Mouse (Mus musculus): ENCODE data around the gene Sipa1l1. TPM values are rescaled to one million over a fixed set of nuclear protein-coding genes. Genes with fewer than 3 reads are reported as not detected.
"Not testable (repeated sequence)": the region's sequence is repeated elsewhere in the genome, so short reads cannot be mapped to it uniquely, and the experiment has no call there.

The Sipa1l1 gene
- polyA plus RNA-seq, 1 experiment, result 35.1 TPM

DNA sequence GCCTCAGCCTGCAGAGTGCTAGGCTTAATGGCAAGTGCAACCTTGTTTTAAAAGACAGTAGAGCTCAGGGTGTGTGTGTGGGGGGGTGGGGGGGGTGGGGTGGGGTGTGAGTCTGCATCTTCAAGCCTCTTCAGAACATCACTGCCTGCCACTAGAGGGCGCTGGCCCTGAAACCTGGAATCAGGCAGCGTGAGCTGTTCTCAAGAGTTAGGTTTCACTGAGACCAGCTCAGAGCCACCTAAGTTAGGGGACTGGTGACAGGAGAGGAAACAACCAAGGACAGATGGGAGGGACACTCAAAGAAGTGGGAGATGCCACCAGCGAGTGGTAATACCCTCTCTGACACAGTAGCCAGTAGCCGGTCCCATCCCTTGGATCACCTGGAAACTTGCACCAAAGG lies 320.0 kb downstream of the Sipa1l1 start:
- no peaks in the 10 kb centered on the region for H3K27me3 ChIP-seq (ENCODE audit: control insufficient read depth, insufficient read depth, low read length)
- H3K27ac ChIP-seq (ENCODE audit: insufficient read depth, low read length), result no peak overlapping the region
- H3K4me3 ChIP-seq (replicated peaks; ENCODE audit: insufficient read depth, low read depth, low read length), result no peak overlapping the region
- 63% methylated on average over 4 of the region's 4 CpGs for WGBS
- no peak for DNase-seq
- peaks cover 6% of the 10 kb centered on the region; the same call in 1 of the 2 replicates for H3K4me1 ChIP-seq (ENCODE audit: control insufficient read depth, insufficient read depth, low read length)
- TF ChIP-seq CTCF (IDR thresholded peaks at IDR 0.05; ENCODE audit: borderline replicate concordance, insufficient read depth, low read depth, low read length) (peak; percentile 48; the same call in 1 of the 2 replicates), POLR2A (IDR thresholded peaks at IDR 0.05; ENCODE audit: borderline replicate concordance, insufficient read depth, low read length) (no peak)

DNA sequence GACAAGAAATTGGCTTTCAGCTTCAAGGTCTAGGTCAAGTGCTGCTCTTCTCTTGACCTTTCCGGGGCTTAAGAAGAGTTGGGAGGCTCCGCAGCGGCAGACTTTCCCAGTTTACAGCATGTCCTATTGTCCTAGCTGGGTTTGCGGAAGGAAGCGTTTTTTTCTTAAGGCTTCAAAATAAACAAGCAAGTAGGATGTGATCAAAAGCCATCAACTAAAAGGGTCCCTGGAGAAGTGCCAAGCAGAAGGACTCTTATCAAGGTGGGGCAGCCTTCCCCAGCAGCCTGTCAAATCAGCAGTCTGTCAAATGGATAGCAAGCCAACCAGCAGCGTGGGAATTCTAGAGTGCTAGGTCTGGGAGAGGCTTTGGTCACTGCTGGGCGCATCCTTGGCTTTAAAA lies 320.5 kb downstream of the Sipa1l1 start:
- no peak overlapping the region for H3K4me3 ChIP-seq (replicated peaks; ENCODE audit: insufficient read depth, low read depth, low read length)
- no peaks in the 10 kb centered on the region for H3K27me3 ChIP-seq (ENCODE audit: control insufficient read depth, insufficient read depth, low read length)
- TF ChIP-seq POLR2A (IDR thresholded peaks at IDR 0.05; ENCODE audit: borderline replicate concordance, insufficient read depth, low read length), result no peak
- TF ChIP-seq CTCF (IDR thresholded peaks at IDR 0.05; ENCODE audit: borderline replicate concordance, insufficient read depth, low read depth, low read length), result no peak
- 58% methylated on average over 7 of the region's 7 CpGs for WGBS
- H3K4me1 ChIP-seq (ENCODE audit: control insufficient read depth, insufficient read depth, low read length), result peaks cover 6% of the 10 kb centered on the region; the same call in 1 of the 2 replicates
- no peak for DNase-seq
- no peak overlapping the region for H3K27ac ChIP-seq (ENCODE audit: insufficient read depth, low read length)

DNA sequence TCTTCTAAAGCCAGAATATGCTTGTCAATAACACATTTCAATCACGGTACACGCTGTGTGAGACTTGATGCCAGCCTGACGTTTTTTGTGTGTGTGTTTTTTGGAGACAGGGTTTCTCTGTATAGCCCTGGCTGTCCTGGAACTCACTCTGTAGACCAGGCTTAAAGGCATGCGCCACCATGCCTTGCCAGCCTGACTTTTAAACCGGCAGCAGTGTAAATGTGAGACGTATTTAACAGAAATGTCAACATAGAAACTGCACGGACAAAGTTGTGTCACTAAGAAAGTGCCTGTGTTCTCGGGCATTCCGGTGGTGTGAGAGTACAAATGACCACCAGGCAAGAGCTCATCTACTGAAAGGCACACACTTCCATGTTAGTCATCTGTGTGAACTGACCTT lies 323.3 kb downstream of the Sipa1l1 start:
- Histone ChIP-seq H3K27me3 (ENCODE audit: control insufficient read depth, insufficient read depth, low read length) (no peaks in the 10 kb centered on the region), H3K4me1 (ENCODE audit: control insufficient read depth, insufficient read depth, low read length) (no peaks in the 10 kb centered on the region), H3K4me3 (replicated peaks; ENCODE audit: insufficient read depth, low read depth, low read length) (no peak overlapping the region), H3K27ac (ENCODE audit: insufficient read depth, low read length) (no peak overlapping the region)
- TF ChIP-seq POLR2A (IDR thresholded peaks at IDR 0.05; ENCODE audit: borderline replicate concordance, insufficient read depth, low read length), result no peak
- no peak for DNase-seq
- WGBS, result 82% methylated on average over 9 of the region's 9 CpGs

DNA sequence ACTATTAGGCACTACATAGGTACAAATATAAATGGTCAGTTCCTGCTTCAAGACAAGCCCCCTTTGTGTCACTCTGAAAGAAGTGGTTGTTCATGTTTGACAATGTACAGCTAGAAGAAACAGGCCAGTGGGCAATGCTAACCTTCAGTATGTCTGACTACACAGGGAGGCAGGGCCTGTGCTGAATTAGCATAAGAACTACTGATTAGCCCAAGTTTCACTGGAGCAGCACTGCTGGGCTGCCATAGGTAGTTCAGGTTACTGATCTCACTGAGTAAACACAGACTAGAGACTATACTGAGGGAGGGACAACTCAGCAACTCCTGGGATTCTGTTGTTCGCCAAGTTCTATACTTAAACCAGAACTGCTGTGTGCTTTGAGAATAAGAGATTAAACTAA lies 324.1 kb downstream of the Sipa1l1 start:
- H3K27ac ChIP-seq (ENCODE audit: insufficient read depth, low read length); H3K4me1 ChIP-seq (ENCODE audit: control insufficient read depth, insufficient read depth, low read length); H3K4me3 ChIP-seq (replicated peaks; ENCODE audit: insufficient read depth, low read depth, low read length); H3K27me3 ChIP-seq (ENCODE audit: control insufficient read depth, insufficient read depth, low read length); DNase-seq: not testable (repeated sequence)
- WGBS, result 80% methylated on average over 1 of the region's 1 CpGs

DNA sequence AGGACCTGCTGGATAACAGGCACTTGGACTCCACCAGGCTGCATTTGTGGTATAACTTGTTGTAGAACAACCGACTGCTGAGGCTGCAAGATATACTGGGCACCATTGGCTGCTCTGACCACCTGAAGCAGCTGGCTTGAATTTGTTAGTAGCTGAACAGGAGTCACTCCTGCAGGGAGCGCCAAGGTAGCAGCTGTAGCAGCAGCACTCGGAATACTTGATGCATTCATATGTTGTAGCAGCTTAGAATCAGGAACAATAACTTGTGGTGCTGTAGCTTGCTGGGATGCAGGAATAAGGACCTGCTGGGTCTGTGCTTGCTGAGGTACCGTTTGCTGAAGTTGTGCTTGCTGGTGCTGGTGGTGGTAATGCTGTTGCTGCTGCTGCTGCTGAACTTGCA lies 326.8 kb downstream of the Sipa1l1 start:
- Histone ChIP-seq H3K4me3 (replicated peaks; ENCODE audit: insufficient read depth, low read depth, low read length) (no peak overlapping the region), H3K4me1 (ENCODE audit: control insufficient read depth, insufficient read depth, low read length) (no peaks in the 10 kb centered on the region), H3K27me3 (ENCODE audit: control insufficient read depth, insufficient read depth, low read length) (no peaks in the 10 kb centered on the region), H3K27ac (ENCODE audit: insufficient read depth, low read length) (no peak overlapping the region)
- 67% methylated on average over 4 of the region's 4 CpGs for WGBS
- TF ChIP-seq POLR2A (IDR thresholded peaks at IDR 0.05; ENCODE audit: borderline replicate concordance, insufficient read depth, low read length) (no peak), CTCF (IDR thresholded peaks at IDR 0.05; ENCODE audit: borderline replicate concordance, insufficient read depth, low read depth, low read length) (no peak)
- no peak for DNase-seq

DNA sequence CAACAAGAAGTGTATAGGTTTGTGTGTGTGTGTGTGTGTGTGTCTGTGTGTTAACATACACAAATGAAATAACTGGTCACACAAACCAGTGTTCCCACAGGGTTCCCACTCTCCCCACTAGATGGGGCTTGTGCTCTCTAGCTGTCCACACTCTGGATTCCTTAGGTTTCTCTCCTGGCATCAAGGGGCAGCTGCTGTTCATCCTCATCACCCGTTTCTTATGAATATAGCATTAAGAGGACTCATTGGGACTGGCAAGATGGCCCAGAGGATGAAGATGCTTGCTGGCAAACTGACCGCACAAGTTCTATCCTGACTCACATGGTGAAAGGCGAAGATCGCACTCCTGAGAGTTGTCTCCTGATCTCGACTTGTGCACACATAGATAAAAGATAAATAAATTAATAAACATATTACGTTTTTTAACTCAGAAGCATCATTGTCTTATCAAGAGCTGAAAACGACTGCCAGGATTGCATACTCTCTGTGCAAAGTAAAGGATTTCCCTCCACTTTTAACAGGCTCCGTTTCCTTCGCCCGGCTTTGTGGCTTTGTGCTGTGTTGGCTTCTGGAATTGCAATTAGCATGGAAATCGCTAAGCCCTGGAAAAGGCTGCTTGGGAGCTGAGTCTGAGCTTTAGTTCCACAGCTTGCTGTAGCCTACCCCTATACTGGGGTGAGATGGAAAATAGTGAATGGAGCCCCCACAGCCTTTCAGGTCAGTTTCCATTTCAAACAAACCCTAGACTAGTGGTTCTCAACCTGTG lies 328.9 kb downstream of the Sipa1l1 start:
- TF ChIP-seq POLR2A (IDR thresholded peaks at IDR 0.05; ENCODE audit: borderline replicate concordance, insufficient read depth, low read length) (no peak), CTCF (IDR thresholded peaks at IDR 0.05; ENCODE audit: borderline replicate concordance, insufficient read depth, low read depth, low read length) (peak; percentile 81)
- Histone ChIP-seq H3K4me3 (replicated peaks; ENCODE audit: insufficient read depth, low read depth, low read length) (peak overlapping the region; percentile 43), H3K27me3 (ENCODE audit: control insufficient read depth, insufficient read depth, low read length) (no peaks in the 10 kb centered on the region), H3K4me1 (ENCODE audit: control insufficient read depth, insufficient read depth, low read length) (no peaks in the 10 kb centered on the region), H3K27ac (ENCODE audit: insufficient read depth, low read length) (no peak overlapping the region)
- WGBS, result 16% methylated on average over 11 of the region's 11 CpGs
- DNase-seq, result peak; percentile 40 to 56

- no peak overlapping the region for H3K27ac ChIP-seq (ENCODE audit: insufficient read depth, low read length)
- DNase-seq, result no peak
- H3K4me3 ChIP-seq (replicated peaks; ENCODE audit: insufficient read depth, low read depth, low read length), result no peak overlapping the region
- no peaks in the 10 kb centered on the region for H3K27me3 ChIP-seq (ENCODE audit: control insufficient read depth, insufficient read depth, low read length)
- H3K4me1 ChIP-seq (ENCODE audit: control insufficient read depth, insufficient read depth, low read length), result no peaks in the 10 kb centered on the region
- 86% methylated on average over 4 of the region's 4 CpGs for whole genome bisulfite sequencing
- TF ChIP-seq CTCF (IDR thresholded peaks at IDR 0.05; ENCODE audit: borderline replicate concordance, insufficient read depth, low read depth, low read length) (no peak), POLR2A (IDR thresholded peaks at IDR 0.05; ENCODE audit: borderline replicate concordance, insufficient read depth, low read length) (no peak)
Measured at GRCm38 (mm10) chr12:82498701-82499100, 329.6 kb downstream of the Sipa1l1 start.

- Histone ChIP-seq H3K4me1 (ENCODE audit: control insufficient read depth, insufficient read depth, low read length) (no peaks in the 10 kb centered on the region), H3K4me3 (replicated peaks; ENCODE audit: insufficient read depth, low read depth, low read length) (no peak overlapping the region), H3K27ac (ENCODE audit: insufficient read depth, low read length) (no peak overlapping the region), H3K27me3 (ENCODE audit: control insufficient read depth, insufficient read depth, low read length) (no peaks in the 10 kb centered on the region)
- TF ChIP-seq CTCF (IDR thresholded peaks at IDR 0.05; ENCODE audit: borderline replicate concordance, insufficient read depth, low read depth, low read length) (no peak), POLR2A (IDR thresholded peaks at IDR 0.05; ENCODE audit: borderline replicate concordance, insufficient read depth, low read length) (no peak)
- WGBS, result 85% methylated on average over 5 of the region's 5 CpGs
- no peak for DNase-seq
Measured at GRCm38 (mm10) chr12:82499731-82500130, 330.6 kb downstream of the Sipa1l1 start.

All from cerebellum, adult 2 months (tissue).